Mouse (Mus musculus) midbrain, postnatal 0 days (tissue): ENCODE measurements around the gene Kcnk3. TPM values are rescaled to one million over a fixed set of nuclear protein-coding genes. Genes with fewer than 3 reads are reported as not detected.

ENCODE experiments used
- ATAC-seq: fragments of 200-750 bp; cut with Nextera tagmentation; 2 replicates; pipeline ENCODE4 v1.8.0; 2017; ENCODE audit warnings: moderate number of reproducible peaks, mild to moderate bottlenecking, moderate TSS enrichment, moderate library complexity; ENCODE audit not compliant: low FRiP score
- DNase-seq: peaks from one replicate; pipeline ENCODE4 v3.0.0-alpha.2; 2015; ENCODE audit warnings: low spot score
- H3K27ac ChIP-seq: fragments of 300-500 bp; sonication (generic); 2 replicates; pipeline ENCODE4 v1.5.1; 2014; ENCODE audit warnings: low read depth, mild to moderate bottlenecking, low read length, mixed read lengths
- H3K27me3 ChIP-seq: fragments of 300-500 bp; sonication (generic); 2 replicates; pipeline ENCODE4 v1.6.1; 2014; ENCODE audit warnings: low read length, control low read depth, mixed read lengths; ENCODE audit not compliant: insufficient read depth
- H3K36me3 ChIP-seq: fragments of 300-500 bp; sonication (generic); 2 replicates; pipeline ENCODE4 v1.6.1; 2014; ENCODE audit warnings: low read length, control low read depth, mixed read lengths; ENCODE audit not compliant: insufficient read depth
- H3K4me1 ChIP-seq: fragments of 300-500 bp; sonication (generic); 2 replicates; pipeline ENCODE4 v1.6.1; 2014; ENCODE audit warnings: mild to moderate bottlenecking, control low read depth, antibody characterized with exemption, low read length, mixed read lengths; ENCODE audit not compliant: insufficient read depth
- H3K4me2 ChIP-seq: fragments of 300-500 bp; sonication (generic); 2 replicates; pipeline ENCODE4 v1.6.1; 2014; ENCODE audit warnings: low read depth, mild to moderate bottlenecking, low read length, mixed read lengths; ENCODE audit not compliant: poor library complexity, severe bottlenecking
- H3K4me3 ChIP-seq: fragments of 300-500 bp; sonication (generic); 2 replicates; pipeline ENCODE4 v1.5.1; 2014; ENCODE audit warnings: low read depth, mild to moderate bottlenecking, low read length, moderate library complexity
- H3K9ac ChIP-seq: fragments of 300-500 bp; sonication (generic); replicated peaks from 2 replicates; pipeline ENCODE4 v1.6.1; 2014; ENCODE audit warnings: mild to moderate bottlenecking, low read length, moderate library complexity, mixed read lengths; ENCODE audit not compliant: poor library complexity, severe bottlenecking
- H3K9me3 ChIP-seq: fragments of 300-500 bp; sonication (generic); 2 replicates; pipeline ENCODE4 v1.6.1; 2016; ENCODE audit warnings: low read length, control low read depth
- CTCF ChIP-seq: IDR thresholded peaks from 2 replicates; pipeline ENCODE4 v1.5.1; 2016; ENCODE audit warnings: antibody characterized with exemption, mild to moderate bottlenecking
- WGBS: fragments of 180-500 bp; shearing (Covaris S2); extraction: QIAGEN DNeasy Blood & Tissue Kit; methylation state at CpG from one replicate; pipeline ENCODE4 v1.1.7; 2014; 5-methylcytosine and 5-hydroxymethylcytosine counted together
- polyA plus RNA-seq: library from polyadenylated mRNA; unstranded; fragments of >200 nt; fragmentation: Nextera tagmentation; extraction: Ambion mirVana; gene quantifications from 2 replicates; pipeline ENCODE4 v1.2.1, GENCODE M21; 2015
- total RNA-seq: library from RNA; depleted of rRNA; stranded (reverse); fragments of >200 nt; gene quantifications from 2 replicates; pipeline ENCODE4 v1.2.3, GENCODE M21; 2014

Gene Kcnk3
- total and polyA plus RNA-seq, 2 experiments from 2014 or later, result 12.2 to 21.8 TPM

- no peak overlapping the region for H3K4me3 ChIP-seq
- TF ChIP-seq CTCF, result no peak
- H3K27me3 ChIP-seq, result no peaks in the 10 kb centered on the region
- ATAC-seq, result no peak
- no peak overlapping the region for H3K9ac ChIP-seq
- H3K36me3 ChIP-seq, result peaks cover 7% of the 10 kb centered on the region; the same call in 1 of the 2 replicates
- H3K4me2 ChIP-seq, result no peak overlapping the region
- DNase-seq, result no peak
- H3K4me1 ChIP-seq, result peaks cover 4% of the 10 kb centered on the region; the same call in 1 of the 2 replicates
- 86% methylated on average over 3 of the region's 3 CpGs for WGBS
- no peak overlapping the region for H3K27ac ChIP-seq
- H3K9me3 ChIP-seq, result no peaks in the 10 kb centered on the region
Measured at GRCm38 (mm10) chr5:30650756-30651155, 62.8 kb downstream of the Kcnk3 start.

GRCm38 (mm10) chr5:30651554-30651953, 63.6 kb downstream of the Kcnk3 start:
- Histone ChIP-seq H3K4me2 (no peak overlapping the region), H3K27ac (no peak overlapping the region), H3K4me3 (no peak overlapping the region), H3K4me1 (peaks cover 4% of the 10 kb centered on the region; the same call in 1 of the 2 replicates), H3K27me3 (no peaks in the 10 kb centered on the region), H3K9ac (no peak overlapping the region), H3K36me3 (peaks cover 11% of the 10 kb centered on the region), H3K9me3 (no peaks in the 10 kb centered on the region)
- TF ChIP-seq CTCF, result no peak
- DNase-seq (no peak), ATAC-seq (no peak)
- WGBS, result 94% methylated on average over 3 of the region's 3 CpGs

DNA sequence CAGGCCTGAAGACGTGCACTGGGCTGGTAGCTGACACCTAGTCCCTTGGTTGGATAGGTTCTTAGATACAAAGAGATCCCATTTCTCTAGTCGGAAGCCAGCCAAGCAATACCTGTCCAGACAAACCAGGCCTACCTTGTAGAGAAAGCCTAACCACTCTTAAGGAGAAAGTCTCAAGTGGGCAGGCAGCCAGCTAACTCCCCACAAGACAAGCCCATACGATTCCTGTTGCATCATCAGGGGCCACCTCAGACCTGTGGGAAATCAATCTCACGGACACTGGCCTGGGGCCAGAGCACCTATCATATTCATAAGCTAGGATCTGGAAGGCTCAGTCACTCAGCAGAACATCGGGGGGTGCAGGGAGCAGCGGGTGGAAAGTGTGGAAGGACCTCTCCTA, 65.3 kb downstream of the Kcnk3 start:
- no peak for ATAC-seq

DNA sequence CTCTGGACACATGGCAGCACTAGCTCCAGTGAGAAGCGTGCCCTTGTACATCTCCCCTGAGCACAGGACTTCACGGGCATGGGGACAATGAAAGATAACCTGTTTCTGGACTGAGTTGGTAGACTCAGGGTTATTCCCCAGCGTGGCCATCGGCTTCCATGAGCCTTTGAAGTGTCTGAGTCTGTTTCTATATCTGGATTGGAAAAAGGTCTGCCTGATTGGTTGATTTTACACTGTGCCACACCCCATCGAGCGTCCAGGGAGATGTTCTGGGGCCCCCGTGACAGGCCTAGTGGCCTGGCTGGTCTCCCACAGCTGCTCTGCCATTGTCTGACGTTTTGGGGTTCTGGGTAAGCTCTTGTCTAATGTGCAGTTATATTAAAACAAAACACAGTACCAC, 67.1 kb downstream of the Kcnk3 start:
- Histone ChIP-seq H3K36me3 (peaks cover 26% of the 10 kb centered on the region), H3K9me3 (no peaks in the 10 kb centered on the region), H3K27me3 (no peaks in the 10 kb centered on the region), H3K9ac (no peak overlapping the region), H3K4me1 (no peaks in the 10 kb centered on the region), H3K4me3 (no peak overlapping the region), H3K4me2 (no peak overlapping the region), H3K27ac (no peak overlapping the region)
- ATAC-seq (no peak), DNase-seq (no peak)
- WGBS, result 85% methylated on average over 8 of the region's 8 CpGs
- no peak for TF ChIP-seq CTCF

More for the DNA sequence above, 65.3 kb downstream of the Kcnk3 start:
- Histone ChIP-seq H3K4me2 (no peak overlapping the region), H3K9ac (no peak overlapping the region), H3K27me3 (no peaks in the 10 kb centered on the region), H3K36me3 (peaks cover 26% of the 10 kb centered on the region), H3K27ac (no peak overlapping the region), H3K9me3 (no peaks in the 10 kb centered on the region), H3K4me3 (no peak overlapping the region), H3K4me1 (peaks cover 4% of the 10 kb centered on the region; the same call in 1 of the 2 replicates)
- WGBS, result 94% methylated on average over 6 of the region's 6 CpGs
- DNase-seq, result no peak
- TF ChIP-seq CTCF, result no peak

DNA sequence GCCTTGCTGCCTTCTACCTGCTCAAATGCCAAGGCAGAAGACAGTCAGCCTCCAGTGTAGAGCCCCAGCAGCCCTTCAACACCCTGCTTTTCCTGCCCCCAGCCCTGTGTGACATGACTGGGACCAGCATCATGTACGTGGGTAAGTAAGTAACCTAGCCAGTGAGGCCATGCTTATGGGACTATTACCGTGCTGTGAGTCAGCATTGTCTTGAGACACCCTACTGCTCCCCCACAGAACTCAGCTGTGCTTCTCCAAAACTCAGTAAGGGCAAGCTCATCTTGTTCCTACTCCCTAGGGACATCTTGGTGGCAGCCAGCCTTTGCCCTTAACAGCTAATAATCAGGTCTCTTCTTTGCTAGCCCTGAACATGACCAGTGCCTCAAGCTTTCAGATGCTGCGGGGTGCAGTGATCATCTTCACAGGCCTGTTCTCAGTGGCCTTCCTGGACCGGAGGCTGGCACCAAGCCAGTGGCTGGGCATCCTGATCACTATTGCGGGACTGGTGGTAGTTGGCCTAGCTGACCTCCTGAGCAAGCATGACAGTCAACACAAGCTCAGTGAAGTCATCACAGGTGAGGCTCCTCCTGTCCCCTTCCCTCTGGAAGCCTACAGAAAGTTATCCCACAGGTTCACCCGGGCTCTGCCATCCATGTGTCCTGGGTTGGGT, 67.7 kb downstream of the Kcnk3 start:
- no peak for DNase-seq
- Histone ChIP-seq H3K27ac (no peak overlapping the region), H3K4me1 (no peaks in the 10 kb centered on the region), H3K9ac (no peak overlapping the region), H3K4me2 (no peak overlapping the region), H3K27me3 (no peaks in the 10 kb centered on the region), H3K36me3 (peaks cover 26% of the 10 kb centered on the region), H3K4me3 (no peak overlapping the region), H3K9me3 (no peaks in the 10 kb centered on the region)
- TF ChIP-seq CTCF, result no peak
- no peak for ATAC-seq
- WGBS, result 92% methylated on average over 6 of the region's 6 CpGs

DNA sequence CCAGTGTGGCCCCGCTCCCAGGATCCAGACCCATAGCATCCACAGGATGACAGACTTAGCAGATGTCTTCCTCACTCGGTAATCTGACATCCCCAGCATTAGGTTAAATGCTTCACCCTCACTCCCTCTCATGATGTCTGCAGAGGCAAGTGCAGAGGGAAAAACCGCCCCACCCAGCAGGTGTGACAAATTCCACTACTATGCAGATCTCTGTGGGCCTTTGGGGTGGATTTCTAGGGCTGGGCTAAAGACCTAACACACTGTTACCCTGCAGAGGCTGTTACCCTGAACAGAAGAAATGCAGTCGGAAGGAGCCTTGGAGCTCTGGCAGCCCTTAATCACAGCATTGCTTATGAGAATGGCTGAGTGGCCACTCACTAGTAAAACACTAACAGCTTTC, 71.1 kb downstream of the Kcnk3 start:
- H3K27ac ChIP-seq, result no peak overlapping the region
- H3K36me3 ChIP-seq, result peaks cover 19% of the 10 kb centered on the region
- ATAC-seq (no peak), DNase-seq (no peak)
- 85% methylated on average over 4 of the region's 4 CpGs for WGBS
- TF ChIP-seq CTCF, result no peak
- no peaks in the 10 kb centered on the region for H3K9me3 ChIP-seq
- no peaks in the 10 kb centered on the region for H3K27me3 ChIP-seq
- H3K4me2 ChIP-seq, result no peak overlapping the region
- H3K4me3 ChIP-seq, result no peak overlapping the region
- H3K9ac ChIP-seq, result no peak overlapping the region
- no peaks in the 10 kb centered on the region for H3K4me1 ChIP-seq
